Mouse (Mus musculus) lung, postnatal 0 days (tissue): ENCODE results near the gene Trpv5.

ENCODE experiments used
- CTCF ChIP-seq: IDR thresholded peaks from 2 replicates; pipeline ENCODE4 v1.5.1; 2016; ENCODE audit warnings: antibody characterized with exemption, mild to moderate bottlenecking
- EP300 ChIP-seq: IDR thresholded peaks from 2 replicates; pipeline ENCODE4 v1.6.1; 2016; ENCODE audit warnings: antibody characterized with exemption, mild to moderate bottlenecking, control low read depth

GRCm38 (mm10) chr6:41637927-41638506 is 42.6 kb downstream of the Trpv5 start:
- TF ChIP-seq CTCF (no peak), EP300 (no peak)
